Mouse (Mus musculus) v-Abl transformed pro-B cells (cell line): ENCODE data around the gene Ugt1a6b.
"Not testable (repeated sequence)": the region's sequence is repeated elsewhere in the genome, so short reads cannot be mapped to it uniquely, and the experiment has no call there.

Experiments
- in situ Hi-C, 2 experiments: fragments of 400-800 bp; cut with MboI; formaldehyde crosslinking; loops; one replicate each; pipeline ENCODE4 v1.15.1; 2025; ENCODE audit not compliant: unreplicated experiment in 2 of 2

The Ugt1a6b gene

DNA sequence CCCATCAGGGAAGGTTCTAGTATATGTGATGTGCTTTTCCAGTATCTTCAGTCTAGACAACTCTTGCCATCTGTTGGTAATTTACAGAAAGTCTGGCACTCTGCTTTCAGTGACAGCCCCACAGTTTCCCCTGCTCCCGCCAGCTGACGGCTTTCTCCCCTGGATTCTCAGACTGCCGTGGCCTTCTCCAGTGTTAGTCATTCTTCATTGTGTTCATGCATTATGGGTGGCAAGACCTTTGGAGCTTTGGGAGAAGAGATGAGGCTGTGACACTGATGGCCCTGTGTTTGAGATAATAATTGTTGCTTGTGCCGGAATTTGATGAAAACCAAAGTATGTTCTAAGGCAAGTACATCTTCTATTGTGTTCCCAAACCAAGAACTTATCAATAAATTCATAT, 115.5 kb downstream of the Ugt1a6b start:
- in situ Hi-C loops = no loop called here

- in situ Hi-C loops = no loop called here
These were observed 116.0 kb downstream of the Ugt1a6b start for GRCm38 (mm10) chr1:88219054-88219453.

- in situ Hi-C loops = no loop called here
These were observed 117.3 kb downstream of the Ugt1a6b start for GRCm38 (mm10) chr1:88220336-88220735.

- in situ Hi-C loops = no loop called here
These were observed 119.2 kb downstream of the Ugt1a6b start for GRCm38 (mm10) chr1:88222216-88222615.

GRCm38 (mm10) chr1:88223011-88223515, 120.0 kb downstream of the Ugt1a6b start:
- in situ Hi-C loops = not testable (repeated sequence)

- in situ Hi-C loops = no loop called here
These were observed 120.5 kb downstream of the Ugt1a6b start for GRCm38 (mm10) chr1:88223591-88223990.

DNA sequence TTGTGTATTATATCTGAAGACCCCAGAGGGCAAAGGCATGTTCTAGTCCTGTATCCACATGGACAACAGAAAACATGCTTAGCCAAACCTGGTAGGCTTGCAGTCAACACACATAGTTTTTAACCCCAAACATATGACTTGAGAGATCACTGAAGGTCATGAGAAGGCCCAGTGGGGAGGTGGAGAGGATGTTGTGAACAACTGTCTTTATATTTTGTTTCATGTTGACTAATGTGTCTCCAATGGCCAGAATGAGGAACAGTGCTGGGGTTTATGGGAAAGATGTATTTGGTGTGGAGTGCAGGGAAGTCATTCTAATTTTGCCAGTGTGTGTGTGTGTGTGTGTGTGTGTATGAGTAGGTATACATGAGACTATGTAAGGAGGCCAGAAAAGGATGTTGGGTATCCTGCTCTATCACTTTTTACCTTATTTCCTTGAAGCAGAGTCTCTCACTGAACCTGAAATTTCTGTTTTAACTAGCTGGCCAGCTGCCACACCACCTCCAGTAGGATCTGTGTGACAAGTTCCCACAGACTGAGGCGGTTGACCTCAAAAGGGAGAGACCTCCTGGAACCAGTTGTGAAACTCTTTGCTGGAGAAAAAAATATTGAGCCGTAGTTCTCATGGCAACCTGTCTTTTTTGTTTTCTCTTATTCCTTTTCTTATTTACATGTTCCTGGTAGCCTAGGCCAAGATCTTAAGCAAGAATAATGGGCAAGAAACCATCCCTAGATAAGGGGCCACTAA, 121.2 kb downstream of the Ugt1a6b start:
- in situ Hi-C loops = no loop called here

DNA sequence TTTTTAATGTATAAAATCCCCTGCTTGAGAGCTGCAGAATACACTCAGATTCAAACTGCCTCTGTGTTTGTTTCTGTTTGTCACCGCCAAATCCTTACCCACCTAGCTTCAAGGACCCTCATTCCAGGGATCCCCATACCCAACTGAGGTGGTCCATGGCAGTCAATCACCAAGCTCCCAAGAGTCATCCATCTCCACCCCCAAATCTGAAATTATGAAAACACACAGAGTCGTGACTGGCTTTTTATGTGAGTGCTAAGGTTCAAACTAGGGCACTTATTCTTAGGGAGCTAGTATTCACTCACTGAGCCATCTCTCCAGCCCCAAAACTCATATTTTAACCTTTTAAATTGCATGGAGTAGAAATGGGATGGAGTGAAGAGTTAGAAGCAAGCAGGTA, 122.2 kb downstream of the Ugt1a6b start:
- in situ Hi-C loops = not testable (repeated sequence)

GRCm38 (mm10) chr1:88225741-88226140, 122.7 kb downstream of the Ugt1a6b start:
- in situ Hi-C loops = no loop called here

DNA sequence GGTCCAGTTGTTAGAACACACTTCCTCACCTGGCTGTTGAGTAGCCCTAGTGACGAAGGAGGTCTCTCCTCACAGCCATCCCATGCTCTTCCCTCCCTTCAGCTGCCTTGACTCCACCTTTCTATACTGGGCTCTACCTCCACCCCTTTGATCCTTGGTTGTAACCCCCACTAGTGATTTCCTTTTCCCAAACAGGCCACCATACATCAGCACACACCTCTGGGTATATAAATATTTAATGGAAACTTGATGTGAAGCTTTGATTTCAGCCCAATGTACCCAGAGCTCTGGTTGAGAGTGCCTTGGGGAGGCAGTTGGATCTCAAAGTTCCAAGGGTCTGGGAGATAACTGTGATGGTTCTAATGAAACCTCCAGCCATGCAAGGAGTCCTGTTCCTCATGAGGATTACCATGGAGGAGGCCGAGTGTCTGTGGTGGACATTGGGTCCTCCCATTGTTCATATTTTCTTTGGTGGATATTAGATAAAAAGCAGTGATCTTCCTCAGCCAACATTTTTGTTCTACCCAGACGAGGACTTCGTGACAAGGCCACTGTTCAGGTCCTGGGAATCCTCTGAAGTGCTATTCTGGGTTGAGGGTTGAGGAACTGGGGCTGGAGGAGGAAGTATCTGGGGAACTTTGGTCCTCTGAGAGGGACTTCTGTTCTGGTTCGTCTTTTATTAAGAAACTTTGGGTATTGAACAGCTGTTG, 123.8 kb downstream of the Ugt1a6b start, which contains the start of gene Mroh2a:
Mroh2a (plus strand) TSS at position 317 of the 710 bp plus-strand sequence.
- in situ Hi-C loops = no loop called here

DNA sequence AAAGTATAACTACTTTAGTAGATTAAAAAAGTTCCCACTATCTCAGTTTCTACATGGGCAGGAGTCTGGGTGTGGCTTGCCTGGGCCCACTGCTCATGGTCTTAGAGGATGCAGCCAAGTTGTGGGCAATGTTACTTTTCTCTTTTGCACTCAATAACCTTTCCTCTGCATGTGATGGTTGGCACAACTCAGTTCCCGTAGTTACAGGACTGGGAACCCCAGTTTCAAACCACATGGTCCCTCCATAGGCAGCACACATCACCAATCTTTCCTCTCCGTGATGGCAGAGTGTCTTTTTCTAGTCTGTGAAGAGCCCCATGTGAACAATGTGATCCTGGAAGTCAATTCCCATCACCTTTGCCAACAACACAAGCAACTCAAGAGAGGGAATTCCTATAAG, 124.4 kb downstream of the Ugt1a6b start:
- in situ Hi-C loops = no loop called here

DNA sequence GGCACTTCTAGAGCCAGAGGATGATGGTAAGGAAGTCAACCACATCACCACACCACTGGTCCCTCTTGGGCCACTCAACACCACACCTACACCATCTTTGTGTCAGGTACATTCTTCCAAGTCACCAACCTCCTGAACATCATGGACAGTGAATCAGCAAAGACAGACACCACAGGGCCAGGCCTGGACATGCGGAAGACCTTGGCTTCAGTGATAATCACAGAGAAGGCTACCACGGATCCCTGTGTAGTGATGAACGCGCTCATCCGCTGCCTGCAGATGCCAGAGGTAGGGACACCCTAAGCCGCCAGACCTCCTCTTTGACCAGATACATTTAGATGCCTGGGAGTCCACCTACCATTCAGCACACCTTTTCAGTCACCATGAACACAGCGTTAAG, 125.1 kb downstream of the Ugt1a6b start:
- in situ Hi-C loops = no loop called here

GRCm38 (mm10) chr1:88229566-88229965, 126.5 kb downstream of the Ugt1a6b start:
- in situ Hi-C loops = no loop called here

DNA sequence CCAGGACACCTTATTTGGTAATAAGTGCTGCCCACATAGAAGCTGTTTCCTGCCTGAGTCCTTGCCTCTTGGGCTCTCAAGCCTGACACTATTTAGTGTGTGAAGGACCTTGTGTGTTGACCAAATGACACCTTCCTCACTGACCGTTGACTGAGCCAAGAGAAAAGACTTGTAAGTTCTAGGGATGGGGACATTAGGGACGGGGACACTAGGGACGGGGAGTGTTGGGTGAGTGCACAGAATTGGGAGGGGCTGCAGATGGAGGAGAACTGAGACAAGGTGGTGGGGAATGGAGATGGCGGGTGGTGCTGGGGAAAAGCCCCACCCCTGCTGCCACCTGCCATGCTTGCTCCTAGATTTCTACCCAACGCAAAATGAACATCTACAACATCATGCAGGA, 126.9 kb downstream of the Ugt1a6b start:
- in situ Hi-C loops = no loop called here

- in situ Hi-C loops = no loop called here
These were observed 127.4 kb downstream of the Ugt1a6b start for GRCm38 (mm10) chr1:88230421-88230820.

- in situ Hi-C loops = no loop called here
These were observed 128.1 kb downstream of the Ugt1a6b start for GRCm38 (mm10) chr1:88230981-88231802.

- in situ Hi-C loops = no loop called here
These were observed 128.9 kb downstream of the Ugt1a6b start for GRCm38 (mm10) chr1:88231803-88232499.

- in situ Hi-C loops = no loop called here
These were observed 129.8 kb downstream of the Ugt1a6b start for GRCm38 (mm10) chr1:88232664-88233380.

GRCm38 (mm10) chr1:88233421-88234247, 130.6 kb downstream of the Ugt1a6b start:
- in situ Hi-C loops = no loop called here
